Mouse (Mus musculus) lung, embryonic 16.5 days (tissue): ENCODE measurements around the gene St3gal4. TPM values are rescaled to one million over a fixed set of nuclear protein-coding genes. Genes with fewer than 3 reads are reported as not detected.
A peak's percentile ranks its signal among the peaks of the same experiment; 100 is the strongest.

Experiments used
- ATAC-seq: fragments of 200-750 bp; cut with Nextera tagmentation; 2 replicates; pipeline ENCODE4 v1.8.0; 2017; ENCODE audit warnings: low read depth, mild to moderate bottlenecking, moderate library complexity
- H3K27ac ChIP-seq: fragments of 300-500 bp; sonication (generic); 2 replicates; pipeline ENCODE4 v1.5.1; 2014; ENCODE audit warnings: mild to moderate bottlenecking, control low read depth, low read length
- H3K27me3 ChIP-seq: fragments of 300-500 bp; sonication (generic); 2 replicates; pipeline ENCODE4 v1.6.1; 2014; ENCODE audit warnings: low read depth, low read length, mixed read lengths; ENCODE audit not compliant: control insufficient read depth, insufficient read depth
- H3K36me3 ChIP-seq: fragments of 300-500 bp; sonication (generic); 2 replicates; pipeline ENCODE4 v1.6.1; 2014; ENCODE audit warnings: low read length; ENCODE audit not compliant: control insufficient read depth, insufficient read depth
- H3K4me1 ChIP-seq: fragments of 300-500 bp; sonication (generic); replicated peaks from 2 replicates; pipeline ENCODE4 v1.6.1; 2014; ENCODE audit warnings: low read length, mixed read lengths; ENCODE audit not compliant: control insufficient read depth, insufficient read depth
- H3K4me2 ChIP-seq: fragments of 300-500 bp; sonication (generic); 2 replicates; pipeline ENCODE4 v1.6.1; 2014; ENCODE audit warnings: low read depth, low read length, control low read depth
- H3K4me3 ChIP-seq: fragments of 300-500 bp; sonication (generic); 2 replicates; pipeline ENCODE4 v1.5.1; 2014; ENCODE audit warnings: mild to moderate bottlenecking, low read length, control low read depth
- H3K9ac ChIP-seq: fragments of 300-500 bp; sonication (generic); 2 replicates; pipeline ENCODE4 v1.6.1; 2014; ENCODE audit warnings: low read length, control low read depth
- H3K9me3 ChIP-seq: fragments of 300-500 bp; sonication (generic); 2 replicates; pipeline ENCODE4 v1.6.1; 2016; ENCODE audit warnings: low read length; ENCODE audit not compliant: control insufficient read depth
- WGBS: fragments of 180-500 bp; shearing (Covaris S2); extraction: QIAGEN DNeasy Blood & Tissue Kit; methylation state at CpG from one replicate; pipeline ENCODE4 v1.1.7; 2014; 5-methylcytosine and 5-hydroxymethylcytosine counted together
- polyA plus RNA-seq: library from polyadenylated mRNA; unstranded; fragments of >200 nt; fragmentation: Nextera tagmentation; extraction: Ambion mirVana; gene quantifications from 2 replicates; pipeline ENCODE4 v1.2.1, GENCODE M21; 2015

The St3gal4 gene
- polyA plus RNA-seq: 38.2 and 39.3 TPM in 2 replicates

- H3K27me3 ChIP-seq: no peaks in the 10 kb centered on the region
- peak within 1 kb of the TSS; percentile 92; the same call in 1 of the 2 replicates for H3K27ac ChIP-seq
- H3K36me3 ChIP-seq: no peaks in the 10 kb centered on the region
- ATAC-seq: no peak
- no peak within 1 kb of the TSS for H3K4me3 ChIP-seq
- no peak within 1 kb of the TSS for H3K9ac ChIP-seq
- H3K4me2 ChIP-seq: no peak within 1 kb of the TSS
- peaks cover 26% of the 10 kb centered on the region for H3K4me1 ChIP-seq
- no peaks in the 10 kb centered on the region for H3K9me3 ChIP-seq
- 82% methylated on average over 6 of the region's 6 CpGs for WGBS
These were observed at the start of gene St3gal4 for GRCm38 (mm10) chr9:35119168-35119567. Gene St3gal4, minus strand, starts transcription at chr9:35119268.

GRCm38 (mm10) chr9:35166798-35167635 is 47.9 kb upstream of the St3gal4 start:
- Histone ChIP-seq H3K27ac (no peak overlapping the region), H3K4me1 (no peaks in the 10 kb centered on the region), H3K9me3 (no peaks in the 10 kb centered on the region), H3K27me3 (no peaks in the 10 kb centered on the region), H3K4me3 (no peak overlapping the region), H3K36me3 (peaks cover 4% of the 10 kb centered on the region; the same call in 1 of the 2 replicates), H3K9ac (no peak overlapping the region), H3K4me2 (no peak overlapping the region)
- WGBS: 54% methylated on average over 9 of the region's 9 CpGs
- no peak for ATAC-seq

- Histone ChIP-seq H3K27ac (no peak overlapping the region), H3K4me2 (no peak overlapping the region), H3K4me3 (no peak overlapping the region), H3K4me1 (no peaks in the 10 kb centered on the region), H3K9me3 (no peaks in the 10 kb centered on the region), H3K36me3 (peaks cover 4% of the 10 kb centered on the region; the same call in 1 of the 2 replicates), H3K9ac (no peak overlapping the region), H3K27me3 (no peaks in the 10 kb centered on the region)
- 20% methylated on average over 3 of the region's 3 CpGs for WGBS
- peak; percentile 81 for ATAC-seq
These were observed 47.2 kb upstream of the St3gal4 start for GRCm38 (mm10) chr9:35166144-35166797.

GRCm38 (mm10) chr9:35164142-35164874 is 45.2 kb upstream of the St3gal4 start:
- Histone ChIP-seq H3K9ac (no peak overlapping the region), H3K36me3 (no peaks in the 10 kb centered on the region), H3K9me3 (no peaks in the 10 kb centered on the region), H3K4me1 (no peaks in the 10 kb centered on the region), H3K27me3 (no peaks in the 10 kb centered on the region), H3K27ac (no peak overlapping the region), H3K4me2 (no peak overlapping the region), H3K4me3 (no peak overlapping the region)
- ATAC-seq: no peak
- 71% methylated on average over 5 of the region's 5 CpGs for WGBS

GRCm38 (mm10) chr9:35163011-35163690 is 44.1 kb upstream of the St3gal4 start:
- no peaks in the 10 kb centered on the region for H3K36me3 ChIP-seq
- H3K4me2 ChIP-seq: no peak overlapping the region
- no peaks in the 10 kb centered on the region for H3K9me3 ChIP-seq
- no peak for ATAC-seq
- WGBS: 83% methylated on average over 11 of the region's 11 CpGs
- no peak overlapping the region for H3K4me3 ChIP-seq
- H3K27ac ChIP-seq: no peak overlapping the region
- no peaks in the 10 kb centered on the region for H3K4me1 ChIP-seq
- no peaks in the 10 kb centered on the region for H3K27me3 ChIP-seq
- no peak overlapping the region for H3K9ac ChIP-seq

GRCm38 (mm10) chr9:35161721-35162120 is 42.7 kb upstream of the St3gal4 start:
- WGBS: 87% methylated on average over 7 of the region's 7 CpGs
- Histone ChIP-seq H3K4me2 (no peak overlapping the region), H3K9ac (no peak overlapping the region), H3K27ac (no peak overlapping the region), H3K4me3 (no peak overlapping the region), H3K4me1 (no peaks in the 10 kb centered on the region), H3K27me3 (no peaks in the 10 kb centered on the region), H3K36me3 (no peaks in the 10 kb centered on the region), H3K9me3 (no peaks in the 10 kb centered on the region)
- ATAC-seq: no peak

GRCm38 (mm10) chr9:35160662-35161061 is 41.6 kb upstream of the St3gal4 start:
- Histone ChIP-seq H3K27me3 (no peaks in the 10 kb centered on the region), H3K36me3 (no peaks in the 10 kb centered on the region), H3K4me2 (no peak overlapping the region), H3K27ac (no peak overlapping the region), H3K9me3 (no peaks in the 10 kb centered on the region), H3K4me3 (no peak overlapping the region), H3K9ac (no peak overlapping the region), H3K4me1 (no peaks in the 10 kb centered on the region)
- no peak for ATAC-seq
- WGBS: 69% methylated on average over 2 of the region's 2 CpGs

- Histone ChIP-seq H3K36me3 (no peaks in the 10 kb centered on the region), H3K4me3 (no peak overlapping the region), H3K4me1 (no peaks in the 10 kb centered on the region), H3K9me3 (no peaks in the 10 kb centered on the region), H3K27ac (no peak overlapping the region), H3K4me2 (no peak overlapping the region), H3K9ac (no peak overlapping the region), H3K27me3 (no peaks in the 10 kb centered on the region)
- ATAC-seq: no peak
- WGBS: 73% methylated on average over 3 of the region's 3 CpGs
These were observed 39.4 kb upstream of the St3gal4 start for GRCm38 (mm10) chr9:35158477-35158876.
